Comparison of ENCODE assay signal across 10 mouse cellular contexts in genomic region chr5:35770891-35771663, GRCm38 (mm10). TPM values are rescaled to one million over a fixed set of nuclear protein-coding genes. Genes with fewer than 3 reads are reported as not detected.
DNase-seq lines count a peak whose midpoint lies in the region; ATAC-seq lines count a peak whose summit lies in the region.
"Had no signal": no experiment of that assay in that cellular context is flagged by ENCODE, and none has a peak within 500 bp of the region (broad histone marks: within the 10 kb centered on the region; RNA-seq: fewer than 3 reads in every experiment).

No protein-coding gene starts in this region.

- peak overlapping the region; percentile 46 to 70 for H3K27ac ChIP-seq in heart, embryonic 14.5 days (replicated peaks in 1 of 2; ENCODE audit: control insufficient read depth in 1 of 2, insufficient read depth in 1 of 2, low read depth in 2 of 2, low read length in 2 of 2)
- H3K27ac ChIP-seq in stomach, embryonic 16.5 days (ENCODE audit: low read length): no peak overlapping the region

- H3K36me3 ChIP-seq in heart, embryonic 14.5 days (ENCODE audit: control insufficient read depth, insufficient read depth, low read length): no peaks in the 10 kb centered on the region
- H3K36me3 ChIP-seq in stomach, embryonic 16.5 days (ENCODE audit: control insufficient read depth, insufficient read depth, low read length): no peaks in the 10 kb centered on the region

- DNase-seq in ovary, adult 18-20 months (ENCODE audit: low spot score): peak; percentile 44
- no peak for DNase-seq in ovary, postnatal 14 days (ENCODE audit: low spot score)
- peak; percentile 79 for DNase-seq in adrenal gland, adult 8-10 months
- DNase-seq in layer of hippocampus, adult 9-11 months: no peak
- DNase-seq in lung, postnatal 4 days: no peak

- H3K9ac ChIP-seq in heart, embryonic 14.5 days (ENCODE audit: low read length): no peak overlapping the region
- no peak overlapping the region for H3K9ac ChIP-seq in stomach, embryonic 16.5 days (ENCODE audit: low read length)

- no peak overlapping the region for H3K4me3 ChIP-seq in heart, embryonic 14.5 days (ENCODE audit: control insufficient read depth in 1 of 2, insufficient read depth in 1 of 2, low read depth in 1 of 2, low read length in 2 of 2)
- no peak overlapping the region for H3K4me3 ChIP-seq in stomach, embryonic 16.5 days (replicated peaks; ENCODE audit: low read length)

- no peaks in the 10 kb centered on the region for H3K27me3 ChIP-seq in heart, embryonic 14.5 days (ENCODE audit: control insufficient read depth, insufficient read depth, low read length)
- H3K27me3 ChIP-seq in stomach, embryonic 16.5 days (ENCODE audit: control insufficient read depth, insufficient read depth, low read length): no peaks in the 10 kb centered on the region

- no peaks in the 10 kb centered on the region for H3K9me3 ChIP-seq in heart, embryonic 14.5 days (ENCODE audit: control insufficient read depth, low read length)
- H3K9me3 ChIP-seq in stomach, embryonic 16.5 days (replicated peaks; ENCODE audit: control insufficient read depth, low read length): no peaks in the 10 kb centered on the region

- H3K4me1 ChIP-seq in heart, embryonic 14.5 days (ENCODE audit: control insufficient read depth in 2 of 2, insufficient read depth in 2 of 2, low read length in 2 of 2): peaks cover 55 to 75% of the 10 kb centered on the region in 2 experiments
- 0 out of 2 replicates have a peak, but pooled peaks cover 10% of the 10 kb centered on the region for H3K4me1 ChIP-seq in stomach, embryonic 16.5 days (ENCODE audit: control insufficient read depth, insufficient read depth, low read length)

- 21% methylated on average over 14 of the region's 14 CpGs for whole genome bisulfite sequencing in heart, embryonic 14.5 days
- 43% methylated on average over 14 of the region's 14 CpGs for WGBS in stomach, embryonic 16.5 days

- peak overlapping the region; percentile 39 for H3K4me2 ChIP-seq in heart, embryonic 14.5 days (ENCODE audit: low read length)
- H3K4me2 ChIP-seq in stomach, embryonic 16.5 days (ENCODE audit: low read depth, low read length): peak overlapping the region; percentile 16; the same call in 1 of the 2 replicates

- ATAC-seq in heart, embryonic 14.5 days (ENCODE audit: insufficient number of reproducible peaks, insufficient read depth, low FRiP score, low read depth): peak; percentile 45; the same call in 1 of the 2 replicates
- ATAC-seq in stomach, embryonic 16.5 days (ENCODE audit: insufficient read depth, low FRiP score): peak; percentile 77
- ATAC-seq in inflammation-experienced regulatory T-cells, adult 6 months: no peak
- ATAC-seq: lung, postnatal 0 days had no signal

RNA-seq across cellular contexts. Expression of gene Ablim2, which starts 13.4 kb away (rescaled TPM):
- 10 to 100 TPM in 2 of 4 experiments, 1 to 10 TPM in 2; 4.4 to 21.5 (median 11.4) TPM for total RNA-seq in adrenal gland, adult 8-10 months (2022)
- 3.7 and 4.0 TPM in 2 replicates for polyA plus RNA-seq in heart, embryonic 14.5 days (2014; fragmentation: Nextera tagmentation; extraction: Ambion mirVana)
- polyA plus RNA-seq in stomach, embryonic 16.5 days (2015; fragmentation: Nextera tagmentation; extraction: Ambion mirVana): 3.5 and 4.3 TPM in 2 replicates
- 1 to 10 TPM; 1.8 to 2.1 (median 1.8) TPM for polyA plus RNA-seq in inflammation-experienced regulatory T-cells, adult 6 months (2017; shearing (Covaris generic))
- total RNA-seq: neutrophil, adult 5-6 weeks had no signal

RNA-seq across cellular contexts. Expression of gene Sh3tc1, which starts 31.3 kb away (rescaled TPM):
- 10 to 100 TPM; 34.2 to 35.9 (median 35.1) TPM for total RNA-seq in adrenal gland, adult 8-10 months (2022)
- 6.3 and 7.8 TPM in 2 replicates for polyA plus RNA-seq in heart, embryonic 14.5 days (2014; fragmentation: Nextera tagmentation; extraction: Ambion mirVana)
- 6.2 and 9.1 TPM in 2 replicates for polyA plus RNA-seq in stomach, embryonic 16.5 days (2015; fragmentation: Nextera tagmentation; extraction: Ambion mirVana)
- polyA plus RNA-seq in inflammation-experienced regulatory T-cells, adult 6 months (2017; shearing (Covaris generic)): 1 to 10 TPM; 1.1 to 2.2 (median 1.4) TPM

Comparison
In these comparisons a context has a peak if more than half of its experiments do, and no peak if none do; other contexts are left out.
1. DNase-seq: peak in ovary, adult 18-20 months (single experiment) and adrenal gland, adult 8-10 months (single experiment); none in ovary, postnatal 14 days (single experiment), layer of hippocampus, adult 9-11 months (single experiment) and lung, postnatal 4 days (0 of 2).